Mouse (Mus musculus) monocyte, adult 2 months (primary cell): ENCODE results near the gene Isy1.

ENCODE experiments used
- DNase-seq, 2 experiments: peaks; one replicate each; pipeline ENCODE4 v3.0.0; 2022; ENCODE audit warnings: low spot score in 2 of 2, low read depth in 1 of 2

Isy1 gene

DNA sequence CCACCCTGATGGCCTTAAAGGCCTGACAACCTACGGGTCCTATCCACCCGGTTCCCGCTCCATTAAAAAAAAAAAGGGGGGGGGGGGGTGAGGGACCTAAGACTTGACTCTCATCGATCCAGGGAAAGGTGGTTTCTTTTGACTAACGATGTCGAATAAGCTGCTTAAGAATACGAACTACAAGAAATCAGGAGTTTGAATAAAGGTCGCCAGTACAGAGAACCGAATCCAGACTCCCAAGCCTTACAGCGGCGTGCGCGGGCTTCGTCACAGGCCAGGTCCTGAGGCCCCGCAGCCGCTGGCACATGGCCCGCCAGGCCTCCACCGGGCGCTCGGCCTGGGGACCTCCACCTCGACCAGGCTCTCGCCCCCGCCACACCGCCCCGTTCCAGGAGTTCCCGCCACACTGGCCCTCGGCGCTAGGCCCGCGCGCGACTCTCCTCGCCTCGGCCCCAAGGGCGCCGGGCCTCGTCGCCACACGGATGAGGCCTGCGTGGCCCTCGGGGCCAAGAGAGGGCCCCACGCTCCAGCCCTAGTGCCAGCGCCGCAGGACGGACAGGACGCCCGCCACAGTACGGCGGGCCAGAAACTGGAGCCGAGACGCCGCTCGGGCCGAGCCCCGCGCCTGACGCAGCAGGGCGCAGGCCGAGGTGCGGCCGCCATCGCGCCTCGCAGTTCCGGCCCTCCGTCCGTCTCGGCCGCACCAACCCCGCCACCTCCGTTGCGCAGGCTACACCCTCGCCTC is 11.7 kb upstream of the Isy1 start:
- DNase-seq, result no peak

DNA sequence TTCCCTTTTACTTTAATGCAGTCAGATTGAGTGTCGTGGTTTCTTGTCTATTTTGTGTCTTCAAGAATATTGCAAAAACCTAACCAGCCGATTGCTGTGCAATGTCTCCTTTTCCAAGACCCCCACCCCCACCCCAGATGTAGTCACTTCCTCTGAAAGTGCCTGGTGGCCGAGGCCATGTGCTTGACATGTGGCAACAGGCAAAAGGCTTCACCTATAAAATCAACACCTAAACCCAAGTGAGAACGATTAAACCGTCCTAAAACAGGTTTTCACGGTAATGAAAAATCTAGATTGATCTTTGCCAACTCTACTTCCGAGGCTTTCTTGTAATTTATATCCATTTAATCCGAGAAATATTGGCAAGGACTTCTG is 11.2 kb upstream of the Isy1 start:
- DNase-seq, result no peak

DNA sequence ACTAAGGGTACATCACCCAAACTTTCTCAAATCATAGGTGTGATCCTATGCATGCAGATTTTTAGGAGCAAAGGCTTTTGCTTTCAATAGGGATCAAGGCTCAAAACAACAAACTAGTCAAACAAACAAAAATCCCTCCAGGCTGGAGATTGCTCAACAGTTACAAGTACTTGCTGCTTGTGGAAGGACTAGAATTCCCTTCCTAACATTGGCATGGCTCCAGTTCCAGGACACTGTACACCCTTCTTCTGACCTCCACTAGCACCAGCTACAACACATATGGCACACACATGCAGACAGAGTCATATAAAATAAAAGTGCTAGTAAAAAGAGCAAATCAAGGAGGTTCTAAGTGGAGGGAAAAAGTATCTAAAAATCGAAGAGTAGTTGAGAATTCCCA is 8.2 kb upstream of the Isy1 start:
- DNase-seq, result no peak

- DNase-seq, result no peak
Measured at GRCm38 (mm10) chr6:87845031-87845695, 6.6 kb upstream of the Isy1 start.

- DNase-seq, result no peak
Measured at GRCm38 (mm10) chr6:87842254-87842653, 3.7 kb upstream of the Isy1 start.

- DNase-seq, result no peak
Measured at GRCm38 (mm10) chr6:87841635-87842034, 3.0 kb upstream of the Isy1 start.

DNA sequence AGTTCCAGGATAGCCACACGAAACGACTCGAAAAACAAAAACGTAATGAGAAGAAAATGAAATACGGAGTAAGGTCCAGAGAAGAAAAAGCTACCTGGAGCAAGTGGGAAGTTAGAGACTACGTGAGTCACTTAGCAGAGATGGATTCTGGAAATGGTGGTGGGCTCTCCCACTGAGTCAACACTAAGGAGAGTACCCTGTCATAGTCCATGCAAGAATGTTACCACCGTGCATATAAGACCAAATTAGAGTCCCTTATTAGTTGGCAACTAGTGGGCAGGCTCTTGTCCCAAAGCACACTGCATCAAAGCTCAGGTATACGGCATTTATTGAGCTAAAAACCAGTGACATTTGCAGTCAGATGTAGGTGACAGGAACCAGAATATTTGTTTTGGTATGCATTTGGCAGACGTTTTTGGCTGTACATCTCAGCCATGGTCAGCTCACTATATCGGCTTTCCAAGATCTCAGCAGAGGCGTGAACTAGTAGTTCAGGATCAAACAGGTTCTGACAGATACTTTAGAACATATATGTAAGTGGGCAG is 1.3 kb upstream of the Isy1 start:
- no peak for DNase-seq

GRCm38 (mm10) chr6:87835695-87836094 is 2.9 kb downstream of the Isy1 start, which contains the start of gene Gm45140:
Gm45140 (minus strand) TSS chr6:87835795.
- DNase-seq, result no peak

- no peak for DNase-seq
Measured at GRCm38 (mm10) chr6:87820366-87820765, 18.2 kb downstream of the Isy1 start.

DNA sequence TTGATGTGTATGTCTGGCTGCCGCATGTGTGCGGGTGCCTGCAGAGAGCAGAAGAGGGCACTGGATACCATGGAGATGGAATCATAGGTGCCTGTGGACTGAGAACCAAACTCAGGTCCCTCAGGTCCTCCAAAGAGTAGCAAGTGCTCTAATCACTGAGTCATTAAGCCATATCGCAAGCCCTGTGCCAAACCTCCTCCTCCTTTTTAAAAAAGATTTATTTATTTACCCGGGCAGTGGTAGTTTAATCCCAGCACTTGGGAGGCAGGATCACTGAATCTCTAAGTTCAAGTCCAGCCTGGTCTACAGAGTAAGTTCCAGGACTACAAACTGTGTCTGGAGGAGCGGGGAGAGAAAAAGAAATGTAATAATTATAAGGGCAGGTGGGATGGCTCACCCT is 24.1 kb downstream of the Isy1 start:
- no peak for DNase-seq

DNA sequence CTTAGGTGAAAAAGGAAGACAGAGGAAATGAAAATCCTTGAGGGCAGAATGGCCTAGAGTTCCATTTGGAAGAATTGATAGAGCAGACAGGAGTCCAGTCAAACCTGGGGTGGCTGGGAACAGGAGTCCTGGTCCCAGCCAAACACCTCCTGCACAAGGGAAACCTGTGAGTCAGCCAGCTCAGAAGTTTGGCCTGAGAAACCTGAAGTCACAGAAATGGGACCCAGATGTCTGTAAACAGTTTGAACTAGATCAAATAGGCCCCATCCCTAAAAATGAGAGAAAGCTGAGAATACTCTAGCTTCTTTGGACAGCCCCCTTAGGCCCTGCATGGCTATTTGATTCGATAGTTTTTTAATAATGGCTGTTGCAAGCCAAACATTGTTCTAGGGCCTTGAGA is 25.9 kb downstream of the Isy1 start:
- no peak for DNase-seq

DNA sequence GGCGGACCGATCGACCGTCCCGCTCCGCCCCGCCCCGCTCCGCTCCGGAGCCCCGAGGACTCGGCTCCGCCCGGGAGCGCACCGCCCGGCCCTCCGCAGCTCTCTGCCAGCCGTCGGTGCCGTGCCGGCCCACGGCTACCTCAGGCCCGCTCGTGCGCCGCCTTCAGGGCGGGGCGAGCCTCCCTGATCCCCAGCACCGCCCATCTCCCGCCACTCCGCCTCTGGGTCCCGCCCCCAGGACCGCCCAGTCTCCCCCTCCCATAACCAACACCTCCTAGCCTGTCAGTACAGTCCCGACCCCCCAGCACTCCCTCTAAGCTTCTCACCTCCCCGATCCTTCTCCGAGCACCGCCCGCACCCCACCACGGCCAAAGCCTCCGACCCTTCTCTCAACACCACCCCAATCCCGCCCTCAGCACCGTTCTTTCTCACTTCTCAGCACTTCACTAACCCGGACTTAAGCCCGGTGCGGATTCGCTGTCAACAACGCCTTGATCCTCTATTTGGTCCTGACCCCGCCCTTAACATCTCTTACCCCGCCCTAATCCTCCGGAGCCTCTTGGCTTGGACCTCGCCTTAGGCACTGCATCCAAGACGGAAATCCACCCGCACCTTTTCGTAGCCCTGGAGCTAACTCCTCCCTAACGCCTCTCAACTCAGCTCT is 26.8 kb downstream of the Isy1 start, which contains the start of gene Rab43:
Rab43 (minus strand) TSS at position 490 of the 664 bp plus-strand sequence.
- peak; percentile 68 to 87 for DNase-seq

GRCm38 (mm10) chr6:87810713-87811669 is 27.6 kb downstream of the Isy1 start:
- DNase-seq, result peak in 1 of 2 experiments; percentile 62

DNA sequence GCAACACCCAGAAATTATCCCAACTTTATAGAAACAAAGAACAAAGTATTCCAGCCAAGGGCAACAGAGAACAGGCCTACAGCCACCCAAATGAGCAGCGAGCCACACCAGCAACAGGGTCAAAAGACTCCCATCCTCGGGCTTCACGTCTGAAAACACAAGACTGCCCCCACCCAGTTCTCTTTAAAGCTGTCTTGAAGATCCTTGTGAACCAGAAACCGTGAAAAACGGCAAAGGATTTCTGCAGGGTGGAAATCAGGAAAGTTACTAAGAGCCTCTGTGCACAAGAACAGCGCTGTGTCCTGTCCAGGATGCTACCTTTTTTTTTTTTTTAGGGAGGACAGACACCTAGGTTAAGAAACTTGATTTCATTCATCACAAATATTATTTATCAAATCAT is 28.3 kb downstream of the Isy1 start:
- no peak for DNase-seq

DNA sequence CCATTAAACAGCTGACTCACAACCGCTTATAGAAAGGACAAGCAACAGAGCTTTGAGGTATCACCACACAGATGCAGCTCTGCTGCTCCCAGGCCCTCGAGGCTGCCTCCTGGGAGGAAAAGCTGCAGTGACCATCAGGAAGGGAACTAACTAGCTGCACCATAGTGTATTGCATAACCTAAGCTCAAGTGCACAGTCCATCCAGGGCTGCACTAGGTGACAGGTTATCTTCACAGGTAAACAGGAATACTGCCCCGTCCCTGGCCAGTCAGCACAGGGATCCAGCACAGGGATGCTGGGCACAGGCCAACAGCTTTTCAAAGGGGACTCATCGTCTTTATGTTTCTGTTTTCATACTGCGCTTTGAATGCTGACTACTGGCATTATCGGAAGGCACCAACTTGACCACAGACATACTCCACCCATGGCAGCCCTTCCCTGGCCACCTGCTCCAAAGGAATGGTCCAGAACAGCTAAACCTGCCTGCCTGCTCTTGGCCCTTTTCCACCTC is 28.9 kb downstream of the Isy1 start:
- peak in 1 of 2 experiments; percentile 9 for DNase-seq

DNA sequence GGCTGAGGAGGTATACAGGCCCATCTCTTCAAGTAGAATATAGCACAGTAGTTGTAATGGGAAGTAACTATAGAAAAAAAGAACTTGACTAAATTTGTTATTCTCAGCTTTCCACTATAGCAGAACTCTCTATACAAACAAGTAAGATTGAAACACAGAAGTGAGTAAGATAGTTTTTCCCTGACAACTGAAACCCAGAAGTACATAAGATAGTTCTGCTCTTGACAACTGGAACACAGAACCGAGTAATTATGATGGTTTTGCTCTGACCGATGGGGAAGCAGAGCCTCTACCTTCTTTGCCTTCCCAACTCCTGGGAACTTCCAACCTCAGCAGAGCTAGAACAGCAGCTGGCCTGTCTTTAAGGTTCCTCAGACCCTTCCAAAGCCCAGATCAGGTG is 29.5 kb downstream of the Isy1 start:
- DNase-seq, result peak in 1 of 2 experiments; percentile 32

DNA sequence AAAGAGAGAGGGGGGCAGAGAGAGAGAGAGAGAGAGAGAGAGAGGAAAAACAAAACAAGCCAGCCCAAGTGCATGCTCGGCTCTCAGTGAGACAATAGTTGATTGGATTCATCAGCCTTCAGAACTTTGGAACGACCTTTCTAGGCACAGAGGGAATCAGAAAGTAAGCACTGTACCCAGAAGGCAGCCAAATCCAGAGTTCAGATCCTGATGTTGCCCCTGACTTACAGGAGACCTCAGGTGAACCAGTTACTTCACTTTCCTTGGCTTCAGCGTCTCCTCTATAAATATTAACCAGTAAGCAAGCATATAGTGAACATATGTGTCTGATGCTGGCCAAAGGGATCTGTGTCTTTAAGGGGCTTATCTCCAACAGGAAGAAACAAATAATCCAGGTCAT is 30.1 kb downstream of the Isy1 start:
- DNase-seq, result no peak

- no peak for DNase-seq
Measured at GRCm38 (mm10) chr6:87807735-87808440, 30.7 kb downstream of the Isy1 start.

GRCm38 (mm10) chr6:87806857-87807256 is 31.7 kb downstream of the Isy1 start:
- no peak for DNase-seq

DNA sequence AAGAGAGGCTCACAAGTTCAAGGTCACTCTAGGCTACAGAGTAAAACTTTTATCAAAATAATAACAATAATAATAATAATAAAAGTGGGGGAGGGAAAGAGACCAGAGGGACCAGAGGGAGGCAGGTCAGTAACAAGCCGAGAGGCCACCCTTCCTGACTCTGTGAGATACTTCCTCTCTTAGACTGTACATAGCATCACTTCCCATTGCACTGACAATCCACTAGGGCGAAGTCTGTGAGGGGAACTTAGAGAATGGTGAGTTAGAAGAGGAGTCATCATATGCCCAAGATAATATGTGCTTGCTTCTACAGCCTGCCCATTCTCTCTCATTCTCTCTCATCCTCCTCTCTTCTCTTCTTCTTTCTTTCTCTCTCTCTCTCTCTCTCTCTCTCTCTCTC is 32.6 kb downstream of the Isy1 start:
- DNase-seq, result peak in 1 of 2 experiments; percentile 40
